Mouse (Mus musculus) liver, postnatal 0 days (tissue): ENCODE measurements at regions not wholly inside any gene's neighbourhood (a gene's known extent, or its start where the extent isn't known, plus 50 kb on each side); places are given as distances from the start of the nearest gene placed in this dataset.

Experiments used
- ATAC-seq: fragments of 200-750 bp; cut with Nextera tagmentation; 2 replicates; pipeline ENCODE4 v1.8.0; 2017; ENCODE audit warnings: mild to moderate bottlenecking, moderate library complexity
- DNase-seq: peaks from one replicate; pipeline ENCODE4 v3.0.0-alpha.2; 2016
- H3K27ac ChIP-seq: fragments of 300-500 bp; sonication (generic); 2 replicates; pipeline ENCODE4 v1.5.1; 2014; ENCODE audit warnings: antibody characterized with exemption, moderate library complexity, mild to moderate bottlenecking, low read depth
- H3K27me3 ChIP-seq: fragments of 300-500 bp; sonication (generic); 2 replicates; pipeline ENCODE4 v1.6.1; 2014; ENCODE audit warnings: low read length, control low read depth, mixed read lengths; ENCODE audit not compliant: insufficient read depth
- H3K36me3 ChIP-seq: fragments of 300-500 bp; sonication (generic); replicated peaks from 2 replicates; pipeline ENCODE4 v1.6.1; 2014; ENCODE audit warnings: mild to moderate bottlenecking, control low read depth, low read length, moderate library complexity, mixed read lengths; ENCODE audit not compliant: insufficient read depth
- H3K4me1 ChIP-seq: fragments of 300-500 bp; sonication (generic); 2 replicates; pipeline ENCODE4 v1.6.1; 2014; ENCODE audit warnings: antibody characterized with exemption, mild to moderate bottlenecking, control low read depth; ENCODE audit not compliant: insufficient read depth
- H3K4me2 ChIP-seq: fragments of 300-500 bp; sonication (generic); 2 replicates; pipeline ENCODE4 v1.6.1; 2014; ENCODE audit warnings: low read depth, mild to moderate bottlenecking, low read length, moderate library complexity, mixed read lengths
- H3K4me3 ChIP-seq: fragments of 300-500 bp; sonication (generic); 2 replicates; pipeline ENCODE4 v1.5.1; 2014; ENCODE audit warnings: low read depth, low read length
- H3K9ac ChIP-seq: fragments of 300-500 bp; sonication (generic); replicated peaks from 2 replicates; pipeline ENCODE4 v1.6.1; 2014; ENCODE audit warnings: mild to moderate bottlenecking, moderate library complexity
- H3K9me3 ChIP-seq: fragments of 300-500 bp; sonication (generic); 2 replicates; pipeline ENCODE4 v1.6.1; 2016; ENCODE audit warnings: mild to moderate bottlenecking, control low read depth, low read length, mixed read lengths
- CTCF ChIP-seq: sonication (generic); IDR thresholded peaks from 2 replicates; pipeline ENCODE4 v1.5.1; 2016; ENCODE audit warnings: antibody characterized with exemption, low read depth
- EP300 ChIP-seq: IDR thresholded peaks from 2 replicates; pipeline ENCODE4 v1.6.1; 2016; ENCODE audit warnings: antibody characterized with exemption, low read depth, mild to moderate bottlenecking
- WGBS: fragments of 180-500 bp; shearing (Covaris S2); extraction: QIAGEN DNeasy Blood & Tissue Kit; methylation state at CpG from one replicate; pipeline ENCODE4 v1.1.7; 2014; ENCODE audit not compliant: insufficient replicate concordance; 5-methylcytosine and 5-hydroxymethylcytosine counted together

DNA sequence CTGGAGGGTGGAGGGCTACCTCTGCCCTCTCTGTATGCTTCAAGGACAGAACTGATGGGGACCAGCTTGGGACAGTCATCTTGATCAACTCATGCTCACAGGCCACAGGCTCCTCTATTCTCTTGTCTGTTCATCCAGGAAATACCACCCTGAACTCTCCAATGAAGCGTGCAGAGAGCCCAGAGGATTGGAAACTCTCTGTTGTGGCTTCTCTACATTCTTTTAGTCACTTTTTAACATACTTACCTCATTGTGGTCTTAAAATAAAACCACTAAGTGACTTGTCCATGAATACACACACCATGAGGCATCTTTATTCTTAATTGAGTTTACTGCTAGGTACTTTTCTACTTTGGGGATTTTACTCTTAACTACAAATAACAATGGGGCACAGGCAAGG is 209.8 kb downstream of the Irs2 start:
- 72% methylated on average over 1 of the region's 1 CpGs for WGBS

DNA sequence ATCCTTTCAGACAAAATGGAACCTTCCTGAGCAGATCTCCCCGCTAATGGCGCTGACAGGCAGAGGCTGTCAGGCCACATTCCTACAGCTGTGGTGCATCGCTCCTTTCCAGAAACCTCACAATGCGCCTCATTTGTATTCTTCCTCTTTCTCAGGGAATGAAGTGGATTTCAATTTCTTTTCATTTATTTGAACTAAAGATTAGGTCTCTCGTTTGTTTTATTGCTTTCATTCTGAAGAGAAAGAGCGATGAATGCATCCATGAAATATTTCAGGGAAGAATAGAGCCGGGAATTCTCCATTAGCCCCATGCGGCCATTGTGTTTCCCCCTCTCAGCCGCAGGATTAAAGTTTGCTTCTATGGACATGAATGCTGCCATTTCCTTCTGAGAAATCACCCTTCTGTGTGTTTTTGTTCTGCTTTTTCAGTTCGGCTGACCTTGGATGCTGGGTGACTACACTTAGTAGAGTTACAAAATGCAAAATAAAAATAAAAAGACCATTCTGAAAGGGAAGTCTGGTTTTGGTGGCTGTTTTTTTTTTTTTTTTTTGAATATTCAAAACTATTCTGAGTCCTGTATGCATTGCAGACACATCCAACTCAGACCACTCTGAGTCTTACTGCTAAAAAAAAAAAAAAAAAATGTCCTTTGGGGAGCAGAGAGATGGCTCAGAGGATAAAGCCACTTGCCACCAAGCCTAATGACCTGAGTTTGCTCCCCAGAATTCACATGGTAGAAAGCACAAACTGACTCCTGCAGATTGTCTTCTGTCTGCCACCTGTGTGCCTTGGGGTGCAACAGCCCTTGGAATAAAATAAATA is 213.7 kb downstream of the Irs2 start:
- no peak overlapping the region for H3K27ac ChIP-seq
- TF ChIP-seq CTCF (no peak), EP300 (no peak)
- H3K4me1 ChIP-seq, result no peaks in the 10 kb centered on the region
- ATAC-seq (no peak), DNase-seq (no peak)
- no peaks in the 10 kb centered on the region for H3K9me3 ChIP-seq
- no peaks in the 10 kb centered on the region for H3K36me3 ChIP-seq
- no peak overlapping the region for H3K4me3 ChIP-seq
- no peak overlapping the region for H3K4me2 ChIP-seq
- no peaks in the 10 kb centered on the region for H3K27me3 ChIP-seq
- 66% methylated on average over 10 of the region's 10 CpGs for WGBS
- H3K9ac ChIP-seq, result no peak overlapping the region

More for the DNA sequence above, 209.8 kb downstream of the Irs2 start:
- DNase-seq (no peak), ATAC-seq (no peak)
- TF ChIP-seq EP300 (no peak), CTCF (no peak)
- Histone ChIP-seq H3K4me1 (no peaks in the 10 kb centered on the region), H3K4me3 (no peak overlapping the region), H3K4me2 (no peak overlapping the region), H3K27me3 (no peaks in the 10 kb centered on the region), H3K27ac (no peak overlapping the region), H3K36me3 (no peaks in the 10 kb centered on the region), H3K9me3 (no peaks in the 10 kb centered on the region), H3K9ac (no peak overlapping the region)

DNA sequence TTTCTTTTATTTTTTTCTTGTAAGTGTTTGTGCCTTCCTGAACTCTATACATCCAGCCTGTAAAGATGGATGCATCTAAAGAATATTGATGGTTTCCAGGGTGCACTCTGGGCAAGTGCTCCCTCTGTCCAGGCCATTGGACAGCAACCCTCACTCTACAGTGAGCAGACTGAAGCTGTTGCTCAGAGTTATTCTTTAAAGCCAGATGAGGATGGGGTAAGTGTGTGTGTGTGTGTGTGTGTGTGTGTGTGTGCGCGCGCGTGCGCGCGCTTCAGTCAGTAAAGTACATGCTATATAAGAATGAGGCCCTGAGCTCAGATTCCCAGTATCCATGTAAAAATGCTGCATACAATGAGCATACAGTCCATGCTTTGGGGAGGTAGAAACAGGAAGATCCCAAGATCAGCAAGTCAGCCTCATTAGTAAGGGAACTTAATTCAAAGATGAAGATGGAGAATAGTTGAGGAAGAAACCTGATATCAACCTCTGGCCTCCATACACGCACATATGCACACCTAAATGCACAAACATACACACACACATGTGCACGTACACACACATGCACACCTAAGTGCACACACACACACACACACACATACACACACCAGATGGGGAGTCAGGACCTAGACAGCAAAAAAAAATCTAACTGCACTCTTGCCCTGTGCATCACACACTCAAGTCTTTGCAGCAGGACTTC is 214.4 kb downstream of the Irs2 start:
- 90% methylated on average over 9 of the region's 9 CpGs for WGBS
- Histone ChIP-seq H3K36me3 (no peaks in the 10 kb centered on the region), H3K4me2 (no peak overlapping the region), H3K27me3 (no peaks in the 10 kb centered on the region), H3K27ac (no peak overlapping the region), H3K9me3 (no peaks in the 10 kb centered on the region), H3K9ac (no peak overlapping the region), H3K4me3 (no peak overlapping the region), H3K4me1 (no peaks in the 10 kb centered on the region)
- no peak for DNase-seq
- no peak for ATAC-seq
- TF ChIP-seq EP300, result no peak
- no peak for TF ChIP-seq CTCF

DNA sequence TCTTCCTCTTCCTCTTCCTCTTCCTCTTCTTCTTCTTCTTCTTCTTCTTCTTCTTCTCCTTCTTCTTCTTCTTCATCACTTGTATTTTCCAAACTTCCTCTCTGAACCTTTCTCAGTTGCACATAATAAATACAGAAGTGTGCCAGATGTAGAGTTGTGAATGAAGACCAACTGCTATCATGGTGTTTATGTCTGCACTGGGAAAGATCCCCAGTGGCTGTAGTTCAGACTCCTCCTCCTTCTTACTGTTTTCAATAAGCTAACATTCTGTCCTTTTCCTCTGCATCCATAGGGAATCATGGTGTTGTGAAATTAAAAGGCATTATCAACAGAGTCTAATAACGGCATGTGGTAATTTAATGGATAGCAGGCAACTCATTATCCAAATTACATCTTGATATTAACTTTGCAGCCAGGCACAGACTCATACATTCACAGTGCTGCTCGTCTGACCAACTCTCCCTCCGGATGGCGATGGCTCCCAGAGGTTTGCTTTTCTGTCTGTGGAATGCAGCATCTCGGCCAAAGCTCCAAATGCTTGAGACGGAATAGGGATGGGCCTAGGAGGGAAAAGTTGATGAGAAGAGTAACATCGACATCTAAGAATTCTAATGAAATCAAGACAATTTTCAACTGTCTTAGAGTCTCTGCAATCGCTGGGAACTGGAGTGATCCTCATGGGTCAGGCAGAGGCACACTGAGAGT is 219.6 kb downstream of the Irs2 start:
- H3K4me2 ChIP-seq, result no peak overlapping the region
- no peak for DNase-seq
- no peaks in the 10 kb centered on the region for H3K27me3 ChIP-seq
- no peak for ATAC-seq
- H3K27ac ChIP-seq, result no peak overlapping the region
- 74% methylated on average over 8 of the region's 8 CpGs for WGBS
- H3K36me3 ChIP-seq, result no peaks in the 10 kb centered on the region
- H3K4me3 ChIP-seq, result no peak overlapping the region
- H3K9ac ChIP-seq, result no peak overlapping the region
- no peaks in the 10 kb centered on the region for H3K4me1 ChIP-seq
- TF ChIP-seq EP300 (no peak), CTCF (no peak)
- no peaks in the 10 kb centered on the region for H3K9me3 ChIP-seq

DNA sequence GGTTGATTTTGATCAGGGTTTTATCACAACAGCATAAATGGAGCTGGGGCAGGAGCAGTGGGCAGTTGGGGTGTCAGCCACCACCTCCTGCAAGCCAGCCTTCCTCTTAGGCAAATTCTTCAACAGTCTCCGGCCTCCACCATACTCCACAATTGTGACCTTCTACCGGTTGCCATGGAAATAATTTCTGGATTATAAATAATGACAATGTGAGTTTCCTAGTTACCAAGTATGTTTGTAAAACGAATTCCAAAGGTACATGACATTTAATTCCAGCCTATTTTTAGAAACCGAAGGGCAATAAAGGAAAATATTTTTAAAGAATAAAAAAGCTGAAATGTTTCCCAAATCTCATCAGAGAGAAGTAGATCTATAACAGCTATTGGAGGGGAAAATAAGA is 222.5 kb downstream of the Irs2 start:
- H3K9ac ChIP-seq, result no peak overlapping the region
- no peak overlapping the region for H3K27ac ChIP-seq
- DNase-seq (no peak), ATAC-seq (no peak)
- H3K4me3 ChIP-seq, result no peak overlapping the region
- H3K36me3 ChIP-seq, result no peaks in the 10 kb centered on the region
- 68% methylated on average over 4 of the region's 4 CpGs for WGBS
- no peaks in the 10 kb centered on the region for H3K4me1 ChIP-seq
- H3K27me3 ChIP-seq, result no peaks in the 10 kb centered on the region
- no peak overlapping the region for H3K4me2 ChIP-seq
- H3K9me3 ChIP-seq, result no peaks in the 10 kb centered on the region
- no peak for TF ChIP-seq EP300
- TF ChIP-seq CTCF, result no peak

DNA sequence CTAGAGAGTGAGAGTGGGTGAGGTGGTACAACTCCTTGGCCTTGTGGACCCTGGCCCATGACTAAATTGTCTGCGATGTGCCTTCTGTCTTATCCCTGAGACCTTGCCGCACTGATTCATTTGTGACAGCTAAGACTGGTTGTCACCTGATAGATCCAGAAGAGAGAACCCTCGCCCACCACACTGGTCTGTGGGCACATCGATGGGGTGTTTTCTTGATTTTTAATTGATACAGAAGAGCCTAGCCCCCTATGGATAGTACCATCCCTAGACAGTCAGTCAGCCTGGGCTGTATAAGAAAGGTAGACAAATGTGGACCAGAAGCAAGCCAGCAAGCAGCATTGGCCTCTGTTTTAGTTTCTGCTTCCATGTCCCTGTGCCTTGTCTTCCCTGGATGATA is 222.9 kb downstream of the Irs2 start:
- no peak for DNase-seq
- Histone ChIP-seq H3K27ac (no peak overlapping the region), H3K4me2 (no peak overlapping the region), H3K27me3 (no peaks in the 10 kb centered on the region), H3K9ac (no peak overlapping the region), H3K4me1 (no peaks in the 10 kb centered on the region), H3K36me3 (no peaks in the 10 kb centered on the region), H3K4me3 (no peak overlapping the region), H3K9me3 (no peaks in the 10 kb centered on the region)
- 79% methylated on average over 4 of the region's 4 CpGs for WGBS
- TF ChIP-seq EP300, result no peak
- TF ChIP-seq CTCF, result no peak
- no peak for ATAC-seq
